Mouse (Mus musculus) cerebellum, adult 2 months (tissue): ENCODE measurements around the gene Slc9c1.

Source experiments
- CTCF ChIP-seq: fragments of 200-500 bp; IDR thresholded peaks from 2 replicates; pipeline ENCODE4 v1.5.1; 2011; ENCODE audit warnings: low read depth, mild to moderate bottlenecking, control low read depth, low read length, moderate library complexity, borderline replicate concordance; ENCODE audit not compliant: insufficient read depth
- POLR2A ChIP-seq: fragments of 200-500 bp; IDR thresholded peaks from 2 replicates; pipeline ENCODE4 v1.6.1; 2011; ENCODE audit warnings: low read length, control low read depth, borderline replicate concordance; ENCODE audit not compliant: insufficient read depth

- TF ChIP-seq POLR2A (no peak), CTCF (no peak)
These were observed 89.7 kb downstream of the Slc9c1 start for GRCm38 (mm10) chr16:45624791-45625190.
